Mouse (Mus musculus): ENCODE results near the gene Gm11939.

DNA sequence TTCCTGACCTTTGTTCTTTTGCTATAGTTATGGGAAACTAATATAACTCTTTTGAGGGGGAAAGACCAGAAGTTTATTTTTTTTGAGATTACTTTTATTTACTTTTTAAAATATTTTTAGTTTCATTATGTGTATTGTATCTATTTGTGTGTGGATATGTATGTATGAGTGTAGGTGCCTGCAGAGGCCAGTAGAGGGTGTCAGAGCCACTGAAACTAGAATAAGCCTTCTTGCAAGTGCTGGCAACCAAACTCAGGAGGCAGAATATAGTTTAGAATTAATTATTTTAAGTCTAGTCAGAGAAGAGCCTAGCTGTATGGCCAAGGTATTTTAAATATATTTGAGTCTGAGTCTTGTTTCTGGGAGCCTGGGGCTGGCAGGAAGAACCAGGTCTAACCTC is 11.4 kb downstream of the Gm11939 start:
- TF ChIP-seq CTCF (IDR thresholded peaks at IDR 0.05; ENCODE audit: control insufficient read depth, insufficient read depth, insufficient read length), result no peak
- no peak for TF ChIP-seq MYOD1 (IDR thresholded peaks at IDR 0.05; ENCODE audit: control insufficient read depth, insufficient read length, low read depth)
- TF ChIP-seq MAX (IDR thresholded peaks at IDR 0.05), result no peak
- no peak for TF ChIP-seq FOSL1 (IDR thresholded peaks at IDR 0.05; ENCODE audit: insufficient read depth, low read length, poor library complexity, severe bottlenecking)
- no peak for TF ChIP-seq USF1 (IDR thresholded peaks at IDR 0.05; ENCODE audit: low read depth)
- no peak for TF ChIP-seq CEBPB (IDR thresholded peaks at IDR 0.05; ENCODE audit: low read depth)

All from C2C12 (cell line).